Mouse (Mus musculus) macrophage (primary cell): ENCODE data around the gene Daxx. TPM values are rescaled to one million over a fixed set of nuclear protein-coding genes. Genes with fewer than 3 reads are reported as not detected.
A peak's percentile ranks its signal among the peaks of the same experiment; 100 is the strongest.
"Not testable (repeated sequence)": the region's sequence is repeated elsewhere in the genome, so short reads cannot be mapped to it uniquely, and the experiment has no call there.

Source experiments
- H3K27ac ChIP-seq: fragments of 350-480 bp; formaldehyde crosslinking; 2 replicates; pipeline ENCODE4 v1.9.0; 2021
- H3K36me3 ChIP-seq: fragments of 350-480 bp; formaldehyde crosslinking; 2 replicates; pipeline ENCODE4 v1.9.0; 2021; ENCODE audit errors: inconsistent target
- H3K4me3 ChIP-seq: fragments of 350-480 bp; formaldehyde crosslinking; 2 replicates; pipeline ENCODE4 v1.9.0; 2021; ENCODE audit errors: inconsistent target
- H3K79me2 ChIP-seq: fragments of 350-480 bp; formaldehyde crosslinking; 2 replicates; pipeline ENCODE4 v1.9.0; 2021; ENCODE audit errors: inconsistent target
- WGBS: methylation state at CpG from one replicate; pipeline ENCODE4 v1.1.7; 2026; ENCODE audit warnings: inconsistent platforms; ENCODE audit not compliant: missing documents; 5-methylcytosine and 5-hydroxymethylcytosine counted together
- polyA plus RNA-seq: library from polyadenylated mRNA; stranded (reverse); fragments of 250-400 nt; gene quantifications from 3 replicates; pipeline ENCODE4 v1.2.4, GENCODE M21; 2018; ENCODE audit warnings: inconsistent platforms

Daxx gene
- polyA plus RNA-seq, 1 experiment from 2014 or later = 32.1 TPM

GRCm38 (mm10) chr17:33897114-33897794 is 12.0 kb upstream of the Daxx start:
- Histone ChIP-seq H3K36me3 (no peaks in the 10 kb centered on the region), H3K4me3 (no peak overlapping the region), H3K79me2 (no peaks in the 10 kb centered on the region), H3K27ac (no peak overlapping the region)
- 48% methylated on average over 6 of the region's 6 CpGs for WGBS

GRCm38 (mm10) chr17:33898193-33898592 is 11.0 kb upstream of the Daxx start:
- not testable (repeated sequence) for H3K36me3 ChIP-seq, H3K4me3 ChIP-seq, H3K27ac ChIP-seq, H3K79me2 ChIP-seq
- 86% methylated on average over 3 of the region's 4 CpGs for WGBS

DNA sequence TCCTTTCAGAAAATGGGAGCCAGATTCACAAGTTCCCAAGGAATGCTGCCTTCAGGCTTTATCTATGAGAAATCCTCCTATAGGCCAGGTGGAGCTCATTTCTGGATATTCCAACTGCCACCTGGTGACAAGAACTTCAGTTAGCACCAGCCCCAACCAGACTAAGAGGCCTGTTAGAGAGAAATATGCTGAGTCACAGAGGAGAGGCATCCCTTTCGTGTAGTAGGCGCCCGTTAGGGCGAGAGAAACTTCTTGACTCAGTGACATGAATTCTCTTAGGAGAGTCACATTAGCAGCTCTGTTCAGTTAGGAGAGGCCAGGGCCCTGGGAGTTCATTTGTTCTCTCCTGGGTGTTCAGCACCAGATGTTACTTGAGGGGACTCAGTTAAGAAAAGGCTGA is 9.6 kb upstream of the Daxx start:
- Histone ChIP-seq H3K79me2 (no peaks in the 10 kb centered on the region), H3K36me3 (no peaks in the 10 kb centered on the region), H3K4me3 (no peak overlapping the region), H3K27ac (no peak overlapping the region)
- 68% methylated on average over 4 of the region's 4 CpGs for WGBS

GRCm38 (mm10) chr17:33900281-33900988 is 8.8 kb upstream of the Daxx start:
- Histone ChIP-seq H3K36me3 (no peaks in the 10 kb centered on the region), H3K79me2 (no peaks in the 10 kb centered on the region), H3K4me3 (no peak overlapping the region), H3K27ac (no peak overlapping the region)
- WGBS = 72% methylated on average over 7 of the region's 7 CpGs

DNA sequence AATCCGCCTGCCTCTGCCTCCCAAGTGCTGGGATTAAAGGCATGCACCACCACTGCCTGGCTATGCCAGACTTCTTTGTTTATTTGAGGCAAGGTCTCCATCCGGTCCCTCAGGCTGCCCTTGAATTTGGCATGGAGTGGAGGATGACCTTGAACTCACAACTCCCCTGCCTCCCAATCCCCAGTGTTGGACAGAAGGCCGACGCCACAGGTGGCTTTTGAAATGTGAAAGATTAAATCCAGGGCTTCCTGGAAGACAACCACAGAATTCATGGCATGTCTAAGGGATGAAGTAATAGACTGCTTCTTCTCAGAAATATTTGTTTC is 8.3 kb upstream of the Daxx start:
- H3K79me2 ChIP-seq = no peaks in the 10 kb centered on the region
- H3K4me3 ChIP-seq = no peak overlapping the region
- 95% methylated on average over 4 of the region's 4 CpGs for WGBS
- no peak overlapping the region for H3K27ac ChIP-seq
- H3K36me3 ChIP-seq = no peaks in the 10 kb centered on the region

- no peaks in the 10 kb centered on the region; the same call in 1 of the 2 replicates for H3K79me2 ChIP-seq
- 100% methylated on average over 4 of the region's 4 CpGs for WGBS
- no peak overlapping the region for H3K4me3 ChIP-seq
- no peaks in the 10 kb centered on the region for H3K36me3 ChIP-seq
- H3K27ac ChIP-seq = peak overlapping the region; percentile 65
Measured at GRCm38 (mm10) chr17:33901653-33902052, 7.6 kb upstream of the Daxx start.

- Histone ChIP-seq H3K79me2 (peaks cover 3% of the 10 kb centered on the region; the same call in 1 of the 2 replicates), H3K27ac (peak overlapping the region; percentile 65), H3K4me3 (no peak overlapping the region), H3K36me3 (no peaks in the 10 kb centered on the region)
- WGBS = 63% methylated on average over 4 of the region's 4 CpGs
Measured at GRCm38 (mm10) chr17:33902079-33902478, 7.1 kb upstream of the Daxx start.

DNA sequence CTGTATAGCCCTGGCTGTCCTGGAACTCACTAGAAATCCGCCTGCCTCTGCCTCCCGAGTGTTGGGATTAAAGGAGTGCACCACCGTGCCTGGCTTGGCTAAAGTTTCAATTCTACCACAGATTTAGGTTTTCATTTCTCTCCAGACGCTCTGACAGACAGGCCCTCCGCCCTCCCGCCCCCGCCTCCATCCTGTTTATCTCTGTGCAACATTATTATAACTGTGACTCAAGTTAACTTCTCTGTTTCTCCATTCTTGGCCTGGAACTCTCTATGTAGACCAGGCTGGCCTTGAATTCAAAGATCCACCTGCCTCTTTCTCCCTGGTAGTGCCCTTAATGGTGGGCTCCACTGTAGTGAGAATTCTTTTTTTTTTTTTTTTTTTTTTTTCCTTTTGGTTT is 6.7 kb upstream of the Daxx start:
- Histone ChIP-seq H3K79me2 (peaks cover 6% of the 10 kb centered on the region; the same call in 1 of the 2 replicates), H3K36me3 (no peaks in the 10 kb centered on the region), H3K27ac (peak overlapping the region; percentile 65), H3K4me3 (no peak overlapping the region)
- WGBS = 27% methylated on average over 7 of the region's 7 CpGs

- peak overlapping the region; percentile 65 for H3K27ac ChIP-seq
- peaks cover 17% of the 10 kb centered on the region; the same call in 1 of the 2 replicates for H3K79me2 ChIP-seq
- H3K4me3 ChIP-seq, H3K36me3 ChIP-seq: not testable (repeated sequence)
- 83% methylated on average over 6 of the region's 6 CpGs for WGBS
Measured at GRCm38 (mm10) chr17:33903911-33904651, 5.1 kb upstream of the Daxx start.

- not testable (repeated sequence) for H3K4me3 ChIP-seq, H3K36me3 ChIP-seq
- WGBS = 64% methylated on average over 3 of the region's 4 CpGs
- Histone ChIP-seq H3K79me2 (peaks cover 17% of the 10 kb centered on the region; the same call in 1 of the 2 replicates), H3K27ac (0 out of 2 replicates have a peak within 1 kb of the TSS, but pooled peaks have one; percentile 65)
Measured at GRCm38 (mm10) chr17:33904835-33905234, 4.4 kb upstream of the Daxx start, which contains the start of gene Platr17. Platr17 (plus strand) TSS chr17:33905135.

DNA sequence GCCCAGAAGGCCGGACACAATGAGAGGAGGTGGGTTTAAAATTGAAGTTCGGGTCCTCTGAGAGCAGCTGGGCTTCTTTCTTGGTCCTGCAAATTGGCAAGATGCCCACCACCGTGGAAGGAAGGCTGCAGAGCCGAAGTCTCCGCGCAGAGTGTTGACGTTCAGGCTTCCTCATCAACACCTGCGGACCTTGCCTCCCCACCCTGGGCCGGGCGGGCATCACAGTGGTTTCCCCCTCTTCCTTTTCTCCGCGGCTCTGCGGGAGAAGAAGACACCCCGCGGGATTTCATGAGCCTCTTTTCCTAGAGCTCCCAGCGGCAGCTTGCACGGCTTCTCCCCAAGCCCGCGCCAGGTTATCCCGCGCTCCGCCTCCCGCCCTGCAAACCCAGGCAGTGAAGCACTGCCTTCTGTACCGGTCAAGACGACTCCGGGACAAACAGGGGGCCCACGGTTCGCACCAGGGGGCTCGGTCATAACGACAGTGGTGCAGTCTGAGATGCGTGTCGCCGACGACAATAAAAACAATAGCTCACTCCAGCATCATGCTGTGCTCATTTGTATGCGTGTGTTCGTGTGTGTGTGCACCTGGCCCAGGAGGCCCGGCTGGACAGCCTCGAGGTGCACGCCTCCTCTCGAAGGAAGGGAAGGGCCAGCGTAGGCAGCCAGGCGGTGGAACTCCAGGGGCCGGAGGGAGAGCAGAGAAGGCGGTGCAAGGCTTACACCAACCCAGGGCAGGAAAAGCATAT is 710 bp upstream of the Daxx start:
- Histone ChIP-seq H3K4me3 (peak overlapping the region; percentile 70), H3K27ac (peak overlapping the region; percentile 51), H3K79me2 (peaks cover 53% of the 10 kb centered on the region), H3K36me3 (peaks cover 23% of the 10 kb centered on the region; the same call in 1 of the 2 replicates)
- under 1% methylated on average over 42 of the region's 44 CpGs for WGBS

DNA sequence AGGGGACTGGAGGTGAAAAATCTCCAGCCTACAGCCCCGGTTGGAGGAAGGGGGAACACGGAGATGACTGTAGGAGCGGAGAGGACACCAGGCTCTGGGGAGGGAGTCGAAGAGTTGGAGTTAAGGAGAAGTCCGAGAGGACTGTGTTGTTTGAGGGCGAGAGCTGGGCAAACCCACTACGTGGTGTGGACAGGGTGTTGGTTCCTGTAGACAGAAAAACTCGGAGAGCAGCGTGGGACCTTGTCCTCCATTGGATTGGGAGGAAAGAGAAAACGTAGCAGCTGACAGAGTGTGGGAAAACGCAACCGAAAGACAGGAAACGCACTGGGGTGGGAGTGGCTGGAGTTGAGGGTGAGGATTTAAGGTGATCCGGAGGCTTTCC is 646 bp downstream of the Daxx start:
- H3K27ac ChIP-seq = peak overlapping the region; percentile 93
- peaks cover 67% of the 10 kb centered on the region for H3K79me2 ChIP-seq
- peak overlapping the region; percentile 95 for H3K4me3 ChIP-seq
- peaks cover 37% of the 10 kb centered on the region; the same call in 1 of the 2 replicates for H3K36me3 ChIP-seq
- 3% methylated on average over 14 of the region's 14 CpGs for WGBS

DNA sequence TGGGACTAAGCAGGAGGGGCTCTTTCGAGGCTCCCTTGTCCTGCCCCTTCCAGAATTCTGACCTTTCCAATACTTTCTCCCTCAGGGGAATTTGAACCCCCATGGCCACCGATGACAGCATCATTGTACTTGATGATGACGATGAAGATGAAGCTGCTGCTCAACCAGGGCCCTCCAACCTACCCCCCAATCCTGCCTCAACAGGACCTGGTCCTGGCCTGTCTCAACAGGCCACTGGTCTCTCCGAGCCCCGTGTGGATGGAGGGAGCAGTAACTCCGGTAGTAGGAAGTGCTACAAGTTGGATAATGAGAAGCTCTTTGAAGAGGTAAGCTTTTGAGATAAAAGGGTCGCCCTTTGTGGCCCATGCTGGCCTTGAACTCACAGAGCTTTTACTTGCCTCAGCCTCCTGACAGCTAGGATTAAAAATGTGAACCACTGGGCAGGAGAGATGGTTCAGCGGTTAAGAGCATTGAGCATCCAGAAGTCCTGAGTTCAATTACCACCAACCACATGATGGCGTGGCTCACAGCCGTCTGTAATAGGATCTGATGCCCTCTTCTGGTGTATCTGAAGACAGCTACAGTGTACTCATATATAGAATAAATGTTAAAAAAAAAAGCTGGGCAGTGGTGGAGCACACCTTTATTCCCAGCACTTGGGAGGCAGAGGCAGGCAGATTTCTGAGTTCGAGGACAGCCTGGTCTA is 1.3 kb downstream of the Daxx start:
- peak overlapping the region; percentile 95 for H3K4me3 ChIP-seq
- peaks cover 41% of the 10 kb centered on the region; the same call in 1 of the 2 replicates for H3K36me3 ChIP-seq
- H3K79me2 ChIP-seq = peaks cover 70% of the 10 kb centered on the region
- WGBS = 41% methylated on average over 11 of the region's 11 CpGs
- peak overlapping the region; percentile 93 for H3K27ac ChIP-seq
